Mouse (Mus musculus) hindbrain, embryonic 10.5 days (tissue): ENCODE measurements around the gene Clint1. TPM values are rescaled to one million over a fixed set of nuclear protein-coding genes. Genes with fewer than 3 reads are reported as not detected.
"Not testable (repeated sequence)": the region's sequence is repeated elsewhere in the genome, so short reads cannot be mapped to it uniquely, and the experiment has no call there.

ENCODE experiments used
- DNase-seq: peaks from one replicate; pipeline ENCODE4 v3.0.0-alpha.2; 2017; ENCODE audit warnings: low spot score
- H3K27ac ChIP-seq: fragments of 300-500 bp; sonication (generic); 2 replicates; pipeline ENCODE4 v1.5.1; 2016; ENCODE audit warnings: mild to moderate bottlenecking, moderate library complexity
- H3K27me3 ChIP-seq: fragments of 300-500 bp; sonication (generic); 2 replicates; pipeline ENCODE4 v1.6.1; 2016; ENCODE audit warnings: mild to moderate bottlenecking; ENCODE audit not compliant: poor library complexity, insufficient read depth, severe bottlenecking
- H3K36me3 ChIP-seq: fragments of 300-500 bp; sonication (generic); 2 replicates; pipeline ENCODE4 v1.6.1; 2016; ENCODE audit warnings: mild to moderate bottlenecking, moderate library complexity
- H3K4me1 ChIP-seq: fragments of 300-500 bp; sonication (generic); replicated peaks from 2 replicates; pipeline ENCODE4 v1.6.1; 2016; ENCODE audit warnings: mild to moderate bottlenecking
- H3K4me3 ChIP-seq: fragments of 300-500 bp; sonication (generic); 2 replicates; pipeline ENCODE4 v1.5.1; 2016; ENCODE audit warnings: mild to moderate bottlenecking, moderate library complexity
- H3K9me3 ChIP-seq: fragments of 300-500 bp; sonication (generic); 2 replicates; pipeline ENCODE4 v1.6.1; 2016; ENCODE audit warnings: mild to moderate bottlenecking, moderate library complexity
- WGBS: fragments of 180-500 bp; shearing (Covaris S2); methylation state at CpG from one replicate; pipeline ENCODE4 v1.1.7; 2016; 5-methylcytosine and 5-hydroxymethylcytosine counted together
- polyA plus RNA-seq: library from polyadenylated mRNA; unstranded; fragments of >200 nt; fragmentation: Nextera tagmentation; extraction: Ambion mirVana; gene quantifications from 2 replicates; pipeline ENCODE4 v1.2.1, GENCODE M21; 2016

Gene Clint1
- polyA plus RNA-seq, 1 experiment from 2014 or later, result 59.1 TPM

DNA sequence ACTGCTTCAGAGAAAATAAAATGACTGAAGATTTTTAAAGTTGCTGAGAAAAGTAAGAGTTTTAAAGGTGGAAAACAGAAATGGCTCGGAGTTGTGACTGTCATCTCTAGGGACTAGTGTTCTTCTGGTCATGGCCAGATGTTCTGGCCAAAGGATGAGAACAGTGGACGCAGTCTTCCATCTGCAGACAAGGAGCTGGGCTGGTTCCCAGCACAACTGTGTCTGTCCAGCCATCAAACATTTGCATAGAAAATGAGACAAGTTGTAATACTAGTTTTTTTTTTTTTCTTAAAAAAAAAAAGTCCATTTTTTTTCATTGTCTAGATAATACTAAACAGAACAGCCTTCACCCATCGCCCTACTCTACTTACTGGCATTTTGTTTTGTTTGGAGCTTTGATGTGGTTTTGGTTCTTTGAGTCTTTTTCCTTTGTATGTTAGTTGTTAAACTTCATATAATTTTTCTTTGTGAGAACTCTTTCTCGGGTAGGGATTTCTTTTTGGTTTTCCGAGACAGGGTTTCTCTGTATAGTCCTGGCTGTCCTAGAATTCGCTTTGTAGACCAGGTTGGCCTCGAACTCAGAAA lies 23.6 kb downstream of the Clint1 start:
- WGBS, result 95% methylated on average over 7 of the region's 7 CpGs
- Histone ChIP-seq H3K4me1 (0 out of 2 replicates have a peak, but pooled peaks cover 8% of the 10 kb centered on the region), H3K36me3 (peaks cover 11% of the 10 kb centered on the region), H3K4me3 (no peak overlapping the region), H3K9me3 (no peaks in the 10 kb centered on the region), H3K27ac (no peak overlapping the region), H3K27me3 (no peaks in the 10 kb centered on the region)
- DNase-seq, result no peak

GRCm38 (mm10) chr11:45876036-45876435 lies 24.2 kb downstream of the Clint1 start:
- 95% methylated on average over 2 of the region's 2 CpGs for WGBS
- DNase-seq, result no peak
- no peaks in the 10 kb centered on the region for H3K27me3 ChIP-seq
- H3K4me1 ChIP-seq, result 0 out of 2 replicates have a peak, but pooled peaks cover 8% of the 10 kb centered on the region
- H3K9me3 ChIP-seq, result no peaks in the 10 kb centered on the region
- H3K27ac ChIP-seq, result no peak overlapping the region
- peaks cover 9% of the 10 kb centered on the region for H3K36me3 ChIP-seq
- no peak overlapping the region for H3K4me3 ChIP-seq

- not testable (repeated sequence) for DNase-seq, H3K27me3 ChIP-seq, H3K4me3 ChIP-seq, H3K36me3 ChIP-seq, H3K9me3 ChIP-seq, H3K27ac ChIP-seq, H3K4me1 ChIP-seq
- WGBS, result 80% methylated on average over 4 of the region's 4 CpGs
These were observed 27.5 kb downstream of the Clint1 start for GRCm38 (mm10) chr11:45879366-45879765.

- 77% methylated on average over 6 of the region's 6 CpGs for WGBS
- Histone ChIP-seq H3K36me3 (peaks cover 14% of the 10 kb centered on the region; the same call in 1 of the 2 replicates), H3K4me1 (peaks cover 16% of the 10 kb centered on the region; the same call in 1 of the 2 replicates), H3K27me3 (no peaks in the 10 kb centered on the region), H3K27ac (no peak overlapping the region), H3K9me3 (no peaks in the 10 kb centered on the region), H3K4me3 (no peak overlapping the region)
- DNase-seq, result no peak
These were observed 29.3 kb downstream of the Clint1 start for GRCm38 (mm10) chr11:45881026-45881682.

- Histone ChIP-seq H3K4me1 (peaks cover 16% of the 10 kb centered on the region; the same call in 1 of the 2 replicates), H3K27ac (no peak overlapping the region; the same call in 1 of the 2 replicates), H3K4me3 (no peak overlapping the region), H3K9me3 (no peaks in the 10 kb centered on the region), H3K36me3 (peaks cover 18% of the 10 kb centered on the region), H3K27me3 (no peaks in the 10 kb centered on the region)
- DNase-seq, result no peak
- WGBS, result 63% methylated on average over 5 of the region's 5 CpGs
These were observed 29.8 kb downstream of the Clint1 start for GRCm38 (mm10) chr11:45881683-45882068.

GRCm38 (mm10) chr11:45883270-45883931 lies 31.6 kb downstream of the Clint1 start:
- DNase-seq, result no peak
- Histone ChIP-seq H3K36me3 (peaks cover 35% of the 10 kb centered on the region), H3K27ac (no peak overlapping the region), H3K4me3 (no peak overlapping the region), H3K9me3 (no peaks in the 10 kb centered on the region), H3K4me1 (peaks cover 16% of the 10 kb centered on the region; the same call in 1 of the 2 replicates), H3K27me3 (no peaks in the 10 kb centered on the region)
- WGBS, result 79% methylated on average over 8 of the region's 8 CpGs

DNA sequence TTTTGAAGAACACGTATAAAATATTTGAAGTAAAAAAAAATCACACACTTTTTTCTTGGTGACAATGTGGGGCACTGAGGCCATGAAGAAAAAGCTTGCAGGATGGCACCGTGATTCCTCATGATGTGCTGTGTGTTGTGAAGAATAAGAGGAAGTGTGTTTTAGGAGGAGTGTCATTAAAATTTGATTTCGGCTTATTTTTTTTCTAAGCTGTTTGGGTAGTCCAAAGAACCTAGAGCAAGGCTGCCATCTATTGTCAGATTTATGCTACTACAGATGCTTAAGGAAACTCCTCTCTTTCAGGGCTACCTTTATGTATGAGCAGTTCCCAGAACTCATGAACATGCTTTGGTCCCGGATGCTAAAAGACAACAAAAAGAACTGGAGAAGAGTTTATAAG lies 32.2 kb downstream of the Clint1 start:
- WGBS, result 75% methylated on average over 4 of the region's 4 CpGs
- peaks cover 42% of the 10 kb centered on the region for H3K36me3 ChIP-seq
- peaks cover 16% of the 10 kb centered on the region; the same call in 1 of the 2 replicates for H3K4me1 ChIP-seq
- no peak overlapping the region for H3K27ac ChIP-seq
- DNase-seq, result no peak
- H3K9me3 ChIP-seq, result no peaks in the 10 kb centered on the region
- no peaks in the 10 kb centered on the region for H3K27me3 ChIP-seq
- no peak overlapping the region for H3K4me3 ChIP-seq

DNA sequence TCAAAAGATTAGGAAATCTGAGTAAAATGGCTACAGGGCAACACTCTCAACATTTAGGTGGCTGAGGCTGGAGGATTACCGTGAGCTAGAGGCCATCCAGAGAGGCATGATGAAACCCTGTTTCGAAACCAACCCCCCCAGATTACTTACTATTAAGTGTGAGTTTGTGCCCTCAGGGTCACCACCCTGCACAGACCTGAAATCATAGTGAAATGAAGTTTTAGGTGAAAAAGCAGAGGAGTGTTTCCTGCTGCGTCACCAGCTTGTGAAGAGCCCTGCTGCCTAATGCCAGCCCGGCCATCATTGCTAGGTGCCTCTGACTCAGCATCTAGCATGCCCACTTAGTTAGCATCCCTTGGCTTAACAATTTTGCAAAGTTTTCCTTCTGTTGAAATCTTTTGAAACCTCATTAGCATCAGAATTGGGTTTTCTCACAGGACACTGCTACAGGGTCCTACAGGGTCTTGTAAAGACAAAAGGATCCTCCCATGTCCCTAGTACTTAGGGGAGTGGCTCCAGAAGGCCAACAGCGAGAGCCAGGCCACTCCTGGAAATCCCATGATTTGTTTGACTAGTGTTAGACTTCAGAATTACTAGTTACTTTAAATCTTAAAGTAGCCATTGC lies 33.9 kb downstream of the Clint1 start:
- Histone ChIP-seq H3K9me3 (no peaks in the 10 kb centered on the region), H3K27me3 (no peaks in the 10 kb centered on the region), H3K4me3 (no peak overlapping the region), H3K4me1 (peaks cover 8% of the 10 kb centered on the region; the same call in 1 of the 2 replicates), H3K36me3 (peaks cover 59% of the 10 kb centered on the region), H3K27ac (no peak overlapping the region)
- no peak for DNase-seq
- 74% methylated on average over 5 of the region's 5 CpGs for whole genome bisulfite sequencing

- WGBS, result 82% methylated on average over 5 of the region's 5 CpGs
- Histone ChIP-seq H3K9me3 (no peaks in the 10 kb centered on the region), H3K4me3 (no peak overlapping the region), H3K36me3 (peaks cover 67% of the 10 kb centered on the region), H3K27ac (no peak overlapping the region), H3K4me1 (peaks cover 8% of the 10 kb centered on the region; the same call in 1 of the 2 replicates), H3K27me3 (no peaks in the 10 kb centered on the region)
- no peak for DNase-seq
These were observed 34.7 kb downstream of the Clint1 start for GRCm38 (mm10) chr11:45886596-45886995.

GRCm38 (mm10) chr11:45888471-45889030 lies 36.7 kb downstream of the Clint1 start:
- Histone ChIP-seq H3K4me3 (no peak overlapping the region), H3K36me3 (peaks cover 87% of the 10 kb centered on the region), H3K9me3 (no peaks in the 10 kb centered on the region), H3K4me1 (peaks cover 8% of the 10 kb centered on the region; the same call in 1 of the 2 replicates), H3K27ac (no peak overlapping the region), H3K27me3 (no peaks in the 10 kb centered on the region)
- no peak for DNase-seq
- WGBS, result 93% methylated on average over 9 of the region's 9 CpGs

DNA sequence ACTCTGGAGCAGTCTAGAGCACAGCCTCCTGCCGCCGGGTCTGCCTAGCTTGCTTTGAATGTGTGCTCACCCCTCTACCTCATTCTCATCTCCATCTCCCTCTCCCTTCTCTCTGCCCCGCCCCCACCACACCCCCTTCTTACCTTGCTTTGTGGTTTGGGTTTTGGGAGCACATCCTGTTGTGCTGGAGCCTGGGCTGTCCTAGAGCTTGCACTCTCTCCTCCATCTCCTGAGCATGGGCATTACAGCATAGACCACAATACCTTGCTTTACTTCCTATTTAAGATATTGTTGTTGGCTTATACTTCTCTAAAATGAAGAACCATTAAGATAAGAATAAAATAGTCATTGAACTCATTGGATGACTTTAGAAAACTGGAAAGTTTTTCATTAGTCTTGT lies 38.1 kb downstream of the Clint1 start:
- DNase-seq, result no peak
- no peak overlapping the region for H3K27ac ChIP-seq
- no peak overlapping the region for H3K4me3 ChIP-seq
- H3K4me1 ChIP-seq, result peaks cover 8% of the 10 kb centered on the region; the same call in 1 of the 2 replicates
- H3K36me3 ChIP-seq, result peaks cover 96% of the 10 kb centered on the region
- H3K27me3 ChIP-seq, result no peaks in the 10 kb centered on the region
- WGBS, result 78% methylated on average over 3 of the region's 3 CpGs
- no peaks in the 10 kb centered on the region for H3K9me3 ChIP-seq

DNA sequence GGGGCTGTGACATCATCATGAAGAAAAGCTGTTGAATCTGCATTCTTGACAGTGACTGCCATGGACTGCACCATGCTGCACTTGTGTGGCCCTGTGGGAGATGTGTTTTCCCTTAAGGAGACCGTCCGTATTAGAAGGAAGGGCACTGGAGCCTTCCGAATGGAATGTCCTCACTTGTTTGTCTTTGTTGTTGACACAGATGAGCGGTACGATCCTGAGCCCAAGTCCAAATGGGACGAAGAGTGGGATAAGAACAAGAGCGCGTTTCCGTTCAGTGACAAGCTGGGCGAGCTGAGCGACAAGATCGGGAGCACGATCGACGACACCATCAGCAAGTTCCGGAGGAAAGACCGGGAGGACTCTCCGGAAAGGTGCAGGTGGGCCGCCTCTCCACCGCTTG lies 38.6 kb downstream of the Clint1 start:
- no peak for DNase-seq
- H3K9me3 ChIP-seq, result no peaks in the 10 kb centered on the region
- no peaks in the 10 kb centered on the region for H3K27me3 ChIP-seq
- H3K27ac ChIP-seq, result no peak overlapping the region
- no peak overlapping the region for H3K4me3 ChIP-seq
- H3K36me3 ChIP-seq, result peaks cover 96% of the 10 kb centered on the region
- H3K4me1 ChIP-seq, result peaks cover 7% of the 10 kb centered on the region; the same call in 1 of the 2 replicates
- WGBS, result 89% methylated on average over 20 of the region's 20 CpGs
